Mouse (Mus musculus): ENCODE measurements around the gene Cdh24.

Cdh24 gene

GRCm38 (mm10) chr14:54641305-54641969 lies at the start of gene Cdh24:
Gene Cdh24, minus strand, starts transcription at chr14:54641364.
- DNase-seq: peak; percentile 91

GRCm38 (mm10) chr14:54687251-54687650 lies 46.1 kb upstream of the Cdh24 start:
- DNase-seq: no peak

DNA sequence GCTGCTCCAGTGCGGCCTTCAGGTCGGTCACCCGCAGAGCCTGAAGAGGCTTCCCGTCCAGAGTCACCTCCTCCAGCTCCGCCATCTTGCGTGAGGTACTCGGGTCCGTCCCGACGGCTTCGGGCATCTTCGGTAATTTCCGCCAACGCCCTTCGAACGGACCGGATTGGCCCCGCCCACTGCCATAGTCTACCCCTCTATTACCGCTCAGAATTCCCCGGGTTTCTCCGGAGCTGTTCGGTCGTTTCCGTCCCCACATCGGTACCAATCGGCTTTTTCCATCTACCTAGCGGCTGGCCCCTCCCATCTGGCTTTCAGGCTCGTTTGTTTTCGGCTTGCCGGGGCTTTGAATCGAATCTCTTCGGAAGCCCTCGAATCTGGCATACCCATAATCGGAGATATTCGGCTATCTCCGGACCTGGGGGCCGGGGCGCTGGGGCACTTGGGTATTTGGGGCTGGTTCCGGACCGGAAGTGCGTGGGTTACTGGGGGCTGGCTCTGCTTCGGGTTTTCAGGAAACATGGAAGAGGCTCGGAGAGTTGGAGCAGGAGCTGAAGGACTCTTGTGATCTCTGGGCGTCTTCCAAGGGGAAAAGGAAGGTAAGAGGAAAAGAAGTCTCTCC lies 45.5 kb upstream of the Cdh24 start, which contains the start of gene Acin1:
Gene Acin1, minus strand, starts transcription at position 410 of the 622 bp plus-strand sequence.
- DNase-seq: peak; percentile 100

- peak; percentile 82 for DNase-seq
Observed at GRCm38 (mm10) chr14:54686063-54686521, 44.9 kb upstream of the Cdh24 start, which contains the start of gene 1700123O20Rik. Gene 1700123O20Rik, plus strand, starts transcription at chr14:54686216.

GRCm38 (mm10) chr14:54685471-54685870 lies 44.3 kb upstream of the Cdh24 start:
- DNase-seq: no peak

GRCm38 (mm10) chr14:54682396-54682795 lies 41.2 kb upstream of the Cdh24 start:
- DNase-seq: no peak

GRCm38 (mm10) chr14:54678657-54679304 lies 37.6 kb upstream of the Cdh24 start:
- DNase-seq: no peak

GRCm38 (mm10) chr14:54676290-54676689 lies 35.1 kb upstream of the Cdh24 start:
- no peak for DNase-seq

DNA sequence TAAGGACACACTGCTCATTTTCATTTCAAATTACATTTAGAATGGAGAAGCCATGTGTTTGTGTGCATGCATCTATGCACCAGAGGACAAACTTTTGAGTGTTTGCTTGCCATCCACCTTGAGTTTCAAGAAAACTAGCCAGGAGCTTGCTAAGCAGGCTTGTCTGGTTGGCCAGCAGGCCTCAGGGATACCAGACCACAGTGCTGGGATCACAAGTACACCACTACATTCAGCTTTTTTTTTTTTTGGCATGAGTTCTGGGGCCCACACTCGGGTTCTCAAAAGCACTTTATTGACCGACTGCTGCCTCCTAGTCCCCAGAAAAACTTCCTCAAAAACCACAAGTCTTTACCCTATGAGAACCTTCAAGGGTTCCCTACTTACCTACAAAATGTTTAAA lies 33.2 kb upstream of the Cdh24 start:
- no peak for DNase-seq

DNA sequence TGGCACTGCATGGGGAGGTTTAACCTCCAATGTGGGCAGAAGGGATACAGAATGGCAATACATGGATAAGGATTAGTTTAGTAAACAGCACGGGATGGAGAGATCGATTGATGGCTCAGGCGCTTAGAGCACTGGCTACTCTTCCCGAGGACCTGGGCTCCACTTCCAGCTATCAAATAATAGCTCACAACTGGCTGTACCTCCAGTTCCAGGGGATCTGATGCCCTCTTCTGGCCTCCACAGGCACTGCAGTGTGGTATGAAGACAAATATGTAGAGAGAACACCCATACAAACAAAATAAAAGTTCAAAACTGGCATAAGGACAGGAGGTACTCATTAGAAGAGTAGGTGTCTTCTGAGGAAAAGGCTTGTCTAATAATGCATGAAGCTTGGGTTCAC lies 28.2 kb upstream of the Cdh24 start:
- peak; percentile 52 for DNase-seq

DNA sequence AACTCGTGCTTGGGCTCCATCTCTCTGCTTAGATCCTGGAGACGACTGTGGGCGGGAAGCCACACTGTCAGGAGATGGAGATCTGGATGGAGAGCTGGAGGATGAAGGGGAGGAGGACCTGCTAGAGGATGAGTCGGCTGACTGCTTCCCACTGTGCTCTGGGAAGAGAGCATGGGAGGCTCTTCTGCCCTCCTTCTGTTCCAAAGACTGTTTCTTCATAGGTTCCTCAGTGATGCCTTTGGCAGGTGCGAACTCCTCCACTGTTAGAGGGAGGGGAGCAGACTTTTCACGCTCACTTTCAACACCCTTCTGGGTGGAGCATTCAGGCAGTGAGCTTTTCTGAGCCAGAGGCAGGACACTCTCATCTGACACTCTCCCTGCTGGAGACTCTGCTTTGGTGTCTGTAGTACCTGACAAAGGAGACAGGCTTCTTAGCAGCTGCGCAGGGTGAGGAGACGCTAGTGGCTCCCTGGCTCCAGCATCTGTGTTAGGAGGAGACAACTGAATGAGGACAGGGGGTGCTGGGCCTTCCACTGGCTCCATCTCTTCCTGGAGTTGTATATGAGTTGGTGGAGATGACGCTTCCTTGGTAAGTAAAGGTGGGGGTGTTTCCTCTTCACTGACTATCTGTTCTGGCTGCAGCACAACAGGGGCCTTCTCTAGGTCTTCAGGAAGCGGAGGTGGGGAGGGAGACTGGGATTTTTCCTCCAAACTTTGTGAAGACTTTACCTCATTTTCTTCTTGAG lies 23.5 kb upstream of the Cdh24 start:
- peak; percentile 83 for DNase-seq

GRCm38 (mm10) chr14:54660009-54660408 lies 18.8 kb upstream of the Cdh24 start:
- no peak for DNase-seq

DNA sequence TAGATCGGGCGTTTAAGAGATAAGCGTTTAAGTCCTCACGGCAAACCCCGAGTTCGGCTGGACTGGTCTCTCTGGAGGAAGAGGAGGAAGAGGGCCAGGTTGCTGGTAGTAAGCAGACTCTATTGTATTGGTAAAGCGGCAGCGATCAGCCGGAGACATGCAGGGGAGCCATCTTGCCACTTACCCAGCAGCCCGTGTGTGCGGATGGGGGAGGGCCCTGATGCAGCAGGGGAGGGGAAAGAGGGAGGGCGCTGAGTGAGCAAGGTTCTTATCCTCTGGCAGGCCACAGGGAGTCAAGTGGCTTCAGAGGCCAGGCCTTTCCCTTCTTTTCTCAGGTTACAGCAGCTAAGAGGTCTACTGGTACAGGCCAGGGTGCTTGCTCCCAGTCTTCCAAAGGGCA lies 12.3 kb upstream of the Cdh24 start:
- DNase-seq: peak; percentile 88

- DNase-seq: no peak
Observed at GRCm38 (mm10) chr14:54652787-54653186, 11.6 kb upstream of the Cdh24 start.

DNA sequence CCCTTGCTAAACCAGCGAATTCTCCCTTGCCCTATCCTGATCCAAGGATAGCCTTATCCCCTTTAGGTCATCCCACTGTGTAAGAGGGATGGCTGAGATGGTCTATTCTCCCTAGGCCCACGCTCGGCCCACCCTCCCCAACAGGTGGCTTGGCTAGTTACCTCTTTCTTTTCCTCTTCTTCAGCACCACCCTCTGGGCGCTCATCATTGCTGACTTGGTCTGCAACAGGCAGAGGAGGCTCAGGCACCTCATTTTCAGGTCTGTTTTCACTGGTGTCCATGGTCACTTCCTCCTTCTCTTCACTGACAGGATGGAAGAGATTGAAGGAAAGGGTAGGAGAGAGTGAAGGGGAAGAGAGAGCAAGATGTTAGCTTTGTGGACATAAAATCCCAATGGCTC lies 10.4 kb upstream of the Cdh24 start:
- no peak for DNase-seq

GRCm38 (mm10) chr14:54650621-54651454 lies 9.7 kb upstream of the Cdh24 start:
- peak; percentile 82 for DNase-seq

GRCm38 (mm10) chr14:54647900-54648299 lies 6.7 kb upstream of the Cdh24 start:
- DNase-seq: no peak

- DNase-seq: no peak
Observed at GRCm38 (mm10) chr14:54646898-54647636, 5.9 kb upstream of the Cdh24 start.

DNA sequence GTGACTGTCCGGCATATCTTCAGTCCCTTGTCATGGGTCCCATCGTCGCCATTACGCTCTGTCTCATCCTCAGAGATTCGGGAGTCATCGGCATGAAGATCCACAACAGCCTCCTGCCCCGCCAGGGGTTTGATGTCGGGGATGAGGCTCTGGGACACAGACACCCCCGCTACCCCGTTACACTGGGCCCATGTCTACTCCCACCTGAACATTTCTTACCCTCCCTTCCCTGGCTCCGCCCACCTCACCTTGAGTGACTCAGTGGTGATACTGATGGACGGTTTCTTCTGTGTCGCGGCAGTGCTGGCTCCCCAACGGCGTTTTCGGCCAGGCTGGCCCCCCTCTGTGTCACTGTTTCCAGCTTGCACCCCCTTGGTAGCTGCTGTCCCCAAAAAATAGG lies 5.3 kb upstream of the Cdh24 start:
- no peak for DNase-seq

DNA sequence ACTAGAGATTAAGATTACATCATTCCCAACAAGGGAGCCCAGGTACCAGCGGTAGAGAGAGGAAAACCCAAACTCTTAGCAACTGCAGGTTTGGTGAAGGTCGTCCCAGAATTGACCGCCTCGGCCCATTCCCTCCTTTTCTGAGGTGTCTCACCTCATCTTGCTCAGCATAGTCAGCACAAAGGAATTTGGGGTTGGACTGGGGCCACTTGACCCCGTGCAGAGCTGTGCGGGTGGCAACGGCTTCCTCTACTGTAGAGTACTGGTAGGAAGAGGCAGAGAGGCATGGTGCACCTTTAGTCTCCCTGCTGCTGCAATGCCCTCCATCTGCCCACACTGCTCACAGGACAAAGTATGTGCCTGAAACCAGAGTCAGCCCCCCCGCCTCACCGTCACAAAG lies 3.1 kb upstream of the Cdh24 start:
- no peak for DNase-seq

DNA sequence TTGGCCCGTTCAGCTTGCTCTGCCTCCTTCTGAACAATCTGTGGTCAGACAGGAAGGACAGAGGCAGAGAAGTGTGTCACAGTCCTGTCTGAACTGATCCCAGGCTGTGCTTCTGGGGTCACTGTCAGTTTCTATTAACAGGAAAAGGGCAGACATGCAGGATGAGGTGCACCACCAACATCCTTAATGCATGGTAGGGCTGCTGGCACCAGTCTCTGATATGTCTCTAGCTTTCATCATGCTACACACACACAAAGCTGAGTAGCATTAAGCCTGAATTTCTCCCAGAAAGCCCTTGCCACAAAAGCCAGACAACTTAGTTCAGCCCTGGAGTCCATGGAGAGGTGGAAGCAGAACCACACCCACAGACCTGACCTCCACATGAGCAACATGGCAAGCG lies 1.8 kb upstream of the Cdh24 start:
- no peak for DNase-seq
